Mouse (Mus musculus) Patski (cell line): Measurements from ENCODE around the gene Crat. TPM values are rescaled to one million over a fixed set of nuclear protein-coding genes. Genes with fewer than 3 reads are reported as not detected.
"Not testable (repeated sequence)": the region's sequence is repeated elsewhere in the genome, so short reads cannot be mapped to it uniquely, and the experiment has no call there.

Experiments used
- ATAC-seq: fragments of 100-300 bp; one replicate; pipeline ENCODE4 v1.8.0; 2021
- CTCF ChIA-PET: fragments of 350-600 bp; sonication (Branson Sonifier 250); formaldehyde crosslinking; loops from one replicate; lab custom pipeline; 2022; ENCODE audit warnings: inconsistent platforms; lab: Charles Lee
- POLR2A ChIA-PET: fragments of 350-600 bp; sonication (Branson Sonifier 250); formaldehyde crosslinking; loops from one replicate; lab custom pipeline; 2022; ENCODE audit warnings: antibody characterized with exemption, inconsistent platforms; lab: Charles Lee
- DNase-seq: peaks from one replicate; pipeline ENCODE4 v3.0.0-alpha.2; 2011; ENCODE audit warnings: low read depth, low spot score
- H3K27me3 ChIP-seq: fragments of 371-371 bp; one replicate; pipeline ENCODE4 v1.5.1; 2021
- CTCF ChIP-seq: fragments of 100-300 bp; IDR thresholded peaks from one replicate; pipeline ENCODE4 v1.5.1; 2021
- in situ Hi-C: fragments of 300-500 bp; cut with MboI; formaldehyde crosslinking; loops from 3 replicates; pipeline ENCODE4 v1.11.1; 2018; ENCODE audit warnings: low pct_unique_long_range_greater_than_20kb, mixed read lengths
- polyA plus RNA-seq: library from polyadenylated mRNA; unstranded; gene quantifications from one replicate; pipeline ENCODE4 v1.2.3, GENCODE M21; 2021

Gene Crat
- polyA plus RNA-seq, 1 experiment from 2014 or later: 86.1 TPM

GRCm38 (mm10) chr2:30419112-30419511 lies 3.5 kb upstream of the Crat start:
- no peaks in the 10 kb centered on the region for H3K27me3 ChIP-seq
- ATAC-seq (no peak), DNase-seq (no peak)
- ChIA-PET POLR2A (no interaction called here), CTCF (no interaction called here)
- TF ChIP-seq CTCF: no peak
- in situ Hi-C loops: no loop called here

- CTCF ChIA-PET: no interaction called here
- in situ Hi-C loops: no loop called here
- ATAC-seq: no peak
- DNase-seq: no peak
- no peaks in the 10 kb centered on the region for H3K27me3 ChIP-seq
- POLR2A ChIA-PET: no interaction called here
- TF ChIP-seq CTCF: no peak
Measured at GRCm38 (mm10) chr2:30418259-30418658, 2.6 kb upstream of the Crat start.

- ChIA-PET POLR2A (no interaction called here), CTCF (no interaction called here)
- ATAC-seq (no peak), DNase-seq (no peak)
- no peaks in the 10 kb centered on the region for H3K27me3 ChIP-seq
- in situ Hi-C loops: no loop called here
- TF ChIP-seq CTCF: no peak
Measured at GRCm38 (mm10) chr2:30417595-30418165, 2.1 kb upstream of the Crat start.

GRCm38 (mm10) chr2:30417154-30417553 lies 1.5 kb upstream of the Crat start:
- DNase-seq, ATAC-seq, POLR2A ChIA-PET, H3K27me3 ChIP-seq, in situ Hi-C loops: not testable (repeated sequence)
- CTCF ChIA-PET: interaction anchor here (0.6 kb wide), 1 partner anchor 369 kb away, joined by 3 read pairs; no protein-coding TSS in a partner anchor

- no peaks in the 10 kb centered on the region for H3K27me3 ChIP-seq
- in situ Hi-C loops: no loop called here
- ChIA-PET POLR2A (interaction anchor here (1.1 to 1.3 kb wide), 2 partner anchors 19 to 410 kb away, joined by 3 read pairs; no protein-coding TSS in a partner anchor), CTCF (interaction anchor here (0.6 kb wide), 1 partner anchor 370 kb away, joined by 3 read pairs; no protein-coding TSS in a partner anchor)
- no peak for TF ChIP-seq CTCF
- no peak for ATAC-seq
- no peak for DNase-seq
Measured at GRCm38 (mm10) chr2:30416649-30416965, 994 bp upstream of the Crat start.

- no peak for TF ChIP-seq CTCF
- ATAC-seq: peak; percentile 56
- CTCF ChIA-PET: no interaction called here
- peak; percentile 47 for DNase-seq
- H3K27me3 ChIP-seq: no peaks in the 10 kb centered on the region
- in situ Hi-C loops: no loop called here
- POLR2A ChIA-PET: interaction anchor here (0.8 to 1.3 kb wide), 4 partner anchors 12 to 411 kb away, joined by 3 read pairs; no protein-coding TSS in a partner anchor
Measured at GRCm38 (mm10) chr2:30415936-30416648, 479 bp upstream of the Crat start, which contains the start of gene Ptpa. Ptpa (plus strand) TSS chr2:30416039.

- in situ Hi-C loops: no loop called here
- no peak for TF ChIP-seq CTCF
- POLR2A ChIA-PET: interaction anchor here (0.6 to 1.6 kb wide), 4 partner anchors 10 to 96 kb away, joined by 3 to 4 read pairs (median 4); partner anchors contain the start of gene Dolpp1
- DNase-seq: no peak
- no peaks in the 10 kb centered on the region for H3K27me3 ChIP-seq
- ATAC-seq: no peak
- CTCF ChIA-PET: no interaction called here
Measured at GRCm38 (mm10) chr2:30414681-30415080, 932 bp downstream of the Crat start.

GRCm38 (mm10) chr2:30414101-30414500 lies 1.5 kb downstream of the Crat start:
- no peak for TF ChIP-seq CTCF
- ChIA-PET CTCF (no interaction called here), POLR2A (interaction anchor here (0.6 to 1.6 kb wide), 2 partner anchors 29 to 95 kb away, joined by 4 read pairs; no protein-coding TSS in a partner anchor)
- DNase-seq (no peak), ATAC-seq (no peak)
- H3K27me3 ChIP-seq: no peaks in the 10 kb centered on the region
- in situ Hi-C loops: no loop called here

- POLR2A ChIA-PET: interaction anchor here (1.6 kb wide), 1 partner anchor 28 kb away, joined by 4 read pairs; no protein-coding TSS in a partner anchor
Measured at GRCm38 (mm10) chr2:30413038-30413973, 2.3 kb downstream of the Crat start.

More at GRCm38 (mm10) chr2:30413038-30413973, 2.3 kb downstream of the Crat start:
- ATAC-seq (no peak), DNase-seq (no peak)
- CTCF ChIA-PET: interaction anchor here (1.3 kb wide), 1 partner anchor 11 kb away, joined by 3 read pairs; no protein-coding TSS in a partner anchor
- TF ChIP-seq CTCF: no peak
- no peaks in the 10 kb centered on the region for H3K27me3 ChIP-seq
- in situ Hi-C loops: no loop called here
